Mouse (Mus musculus) myocyte (in vitro differentiated cells): Measurements from ENCODE around the gene Fbxo34. TPM values are rescaled to one million over a fixed set of nuclear protein-coding genes. Genes with fewer than 3 reads are reported as not detected.

ENCODE experiments used
- H3K27me3 ChIP-seq: one replicate; pipeline ENCODE4 v1.6.1; 2011; ENCODE audit not compliant: control insufficient read depth, insufficient read depth, insufficient read length
- H3K36me3 ChIP-seq: one replicate; pipeline ENCODE4 v1.6.1; 2011; ENCODE audit not compliant: control insufficient read depth, insufficient read depth
- H3K4me2 ChIP-seq: one replicate; pipeline ENCODE4 v1.6.1; 2011; ENCODE audit warnings: low read depth, control low read depth
- H3K4me3 ChIP-seq: one replicate; pipeline ENCODE4 v1.5.1; 2011; ENCODE audit warnings: mild to moderate bottlenecking, control low read depth, moderate library complexity
- H3K79me2 ChIP-seq: one replicate; pipeline ENCODE4 v1.6.1; 2011; ENCODE audit not compliant: control insufficient read depth, insufficient read depth
- H3ac ChIP-seq: one replicate; pipeline ENCODE4 v1.6.1; 2011; ENCODE audit not compliant: control insufficient read depth, insufficient read length
- CEBPB ChIP-seq: IDR thresholded peaks from 2 replicates; pipeline ENCODE4 v1.6.1; 2011; ENCODE audit warnings: mild to moderate bottlenecking, moderate library complexity; ENCODE audit not compliant: poor library complexity, insufficient read depth, severe bottlenecking
- E2F4 ChIP-seq: IDR thresholded peaks from one replicate; pipeline ENCODE4 v1.6.1; 2011; ENCODE audit warnings: mild to moderate bottlenecking, control low read depth, moderate library complexity; ENCODE audit not compliant: insufficient read depth
- MAX ChIP-seq: IDR thresholded peaks from one replicate; pipeline ENCODE4 v1.6.1; 2011; ENCODE audit warnings: low read depth, mild to moderate bottlenecking, control low read depth
- MYOD1 ChIP-seq, 3 experiments: IDR thresholded peaks; one replicate each; pipeline ENCODE4 v1.6.1; 2011; ENCODE audit warnings: control low read depth in 2 of 3, low read depth in 2 of 3, mild to moderate bottlenecking in 2 of 3, moderate library complexity in 1 of 3; ENCODE audit not compliant: insufficient read length in 2 of 3, control insufficient read depth in 1 of 3
- MYOG ChIP-seq, 3 experiments: IDR thresholded peaks; one replicate each; pipeline ENCODE4 v1.6.1; 2011; ENCODE audit warnings: control low read depth in 2 of 3, low read depth in 2 of 3, mild to moderate bottlenecking in 2 of 3; ENCODE audit not compliant: insufficient read length in 2 of 3, control insufficient read depth in 1 of 3, insufficient read depth in 1 of 3
- POLR2A ChIP-seq: IDR thresholded peaks from one replicate; pipeline ENCODE4 v1.6.1; 2011; ENCODE audit warnings: low read depth, mild to moderate bottlenecking, control low read depth, moderate library complexity; ENCODE audit not compliant: insufficient read length
- POLR2AphosphoS2 ChIP-seq: IDR thresholded peaks from one replicate; pipeline ENCODE4 v1.6.1; 2011; ENCODE audit warnings: low read depth, control low read depth; ENCODE audit not compliant: insufficient read length
- REST ChIP-seq: IDR thresholded peaks from one replicate; pipeline ENCODE4 v1.6.1; 2011; ENCODE audit warnings: mild to moderate bottlenecking, control low read depth, moderate library complexity; ENCODE audit not compliant: insufficient read depth, insufficient read length
- SRF ChIP-seq: IDR thresholded peaks from one replicate; pipeline ENCODE4 v1.6.1; 2011; ENCODE audit warnings: low read depth; ENCODE audit not compliant: control insufficient read depth, insufficient read length
- TCF12 ChIP-seq: IDR thresholded peaks from one replicate; pipeline ENCODE4 v1.6.1; 2011; ENCODE audit warnings: mild to moderate bottlenecking, control low read depth; ENCODE audit not compliant: poor library complexity, insufficient read depth, severe bottlenecking
- TCF3 ChIP-seq: IDR thresholded peaks from one replicate; pipeline ENCODE4 v1.6.1; 2011; ENCODE audit warnings: low read depth, control low read depth; ENCODE audit not compliant: insufficient read length
- USF1 ChIP-seq: IDR thresholded peaks from one replicate; pipeline ENCODE4 v1.6.1; 2011; ENCODE audit warnings: low read depth, mild to moderate bottlenecking, control low read depth, moderate library complexity
- polyA plus RNA-seq: library from polyadenylated mRNA; unstranded; fragments of >200 nt; fragmentation: generic; extraction: Trizol; gene quantifications from one replicate; pipeline ENCODE4 v1.2.1, GENCODE M21; 2012; ENCODE audit warnings: missing spikeins

The Fbxo34 gene
- polyA plus RNA-seq, 1 experiment, result 10.7 TPM

- Histone ChIP-seq H3K36me3 (no peaks in the 10 kb centered on the region), H3K4me2 (no peak overlapping the region), H3K27me3 (no peaks in the 10 kb centered on the region), H3K4me3 (no peak overlapping the region), H3ac (no peak overlapping the region), H3K79me2 (peaks cover 15% of the 10 kb centered on the region)
- TF ChIP-seq TCF12 (no peak), SRF (no peak), CEBPB (no peak), MYOD1 (IDR thresholded peaks at IDR 0.05; ENCODE audit: control insufficient read depth in 1 of 3, insufficient read length in 2 of 3, low read depth in 2 of 3) (no peak), TCF3 (no peak), E2F4 (no peak), USF1 (no peak), POLR2A (no peak), MYOG (IDR thresholded peaks at IDR 0.05; ENCODE audit: control insufficient read depth in 1 of 3, insufficient read depth in 1 of 3, insufficient read length in 2 of 3, low read depth in 2 of 3) (no peak), MAX (no peak), POLR2AphosphoS2 (no peak), REST (no peak)
Measured at GRCm38 (mm10) chr14:47521609-47522008, 71.4 kb downstream of the Fbxo34 start.

DNA sequence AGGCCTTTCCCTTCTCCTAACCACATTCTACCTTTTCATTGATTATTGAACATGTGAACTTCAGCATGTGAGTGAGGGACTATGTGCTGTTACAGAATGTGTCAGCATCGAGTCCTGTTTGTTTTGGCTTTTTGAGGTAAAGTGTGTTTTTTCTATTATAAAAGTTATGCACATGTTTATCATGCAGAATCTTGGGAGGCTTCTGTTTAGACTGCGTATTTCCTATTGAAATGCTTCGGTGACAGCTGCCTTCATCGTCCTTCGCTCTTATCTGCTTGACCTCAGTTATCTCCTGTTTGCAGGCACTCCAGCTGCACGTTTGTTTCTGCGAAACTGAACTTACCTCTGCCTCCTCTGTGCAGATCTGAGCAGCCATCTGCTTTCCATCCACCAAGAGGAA lies 72.1 kb downstream of the Fbxo34 start:
- Histone ChIP-seq H3K4me3 (no peak overlapping the region), H3K4me2 (no peak overlapping the region), H3ac (no peak overlapping the region), H3K36me3 (peaks cover 4% of the 10 kb centered on the region), H3K79me2 (peaks cover 12% of the 10 kb centered on the region), H3K27me3 (no peaks in the 10 kb centered on the region)
- TF ChIP-seq POLR2A (no peak), REST (no peak), TCF12 (no peak), POLR2AphosphoS2 (no peak), USF1 (no peak), MAX (no peak), E2F4 (no peak), MYOD1 (IDR thresholded peaks at IDR 0.05; ENCODE audit: control insufficient read depth in 1 of 3, insufficient read length in 2 of 3, low read depth in 2 of 3) (no peak), CEBPB (no peak), TCF3 (no peak), MYOG (IDR thresholded peaks at IDR 0.05; ENCODE audit: control insufficient read depth in 1 of 3, insufficient read depth in 1 of 3, insufficient read length in 2 of 3, low read depth in 2 of 3) (no peak), SRF (no peak)

GRCm38 (mm10) chr14:47525374-47525773 lies 75.2 kb downstream of the Fbxo34 start:
- Histone ChIP-seq H3K4me3 (no peak overlapping the region), H3K27me3 (no peaks in the 10 kb centered on the region), H3K36me3 (peaks cover 5% of the 10 kb centered on the region), H3K4me2 (no peak overlapping the region), H3K79me2 (no peaks in the 10 kb centered on the region), H3ac (no peak overlapping the region)
- TF ChIP-seq USF1, result no peak
- no peak for TF ChIP-seq SRF
- no peak for TF ChIP-seq E2F4
- no peak for TF ChIP-seq REST
- TF ChIP-seq MYOG (IDR thresholded peaks at IDR 0.05; ENCODE audit: control insufficient read depth in 1 of 3, insufficient read depth in 1 of 3, insufficient read length in 2 of 3, low read depth in 2 of 3), result no peak
- no peak for TF ChIP-seq CEBPB
- TF ChIP-seq MAX, result no peak
- no peak for TF ChIP-seq TCF3
- no peak for TF ChIP-seq POLR2A

GRCm38 (mm10) chr14:47525861-47526260 lies 75.6 kb downstream of the Fbxo34 start:
- H3K36me3 ChIP-seq, result peaks cover 5% of the 10 kb centered on the region
- no peaks in the 10 kb centered on the region for H3K79me2 ChIP-seq
- H3ac ChIP-seq, result no peak overlapping the region
- TF ChIP-seq POLR2A (no peak), POLR2AphosphoS2 (no peak), TCF3 (no peak), MAX (no peak), MYOG (IDR thresholded peaks at IDR 0.05; ENCODE audit: control insufficient read depth in 1 of 3, insufficient read depth in 1 of 3, insufficient read length in 2 of 3, low read depth in 2 of 3) (no peak), CEBPB (no peak), REST (no peak), MYOD1 (IDR thresholded peaks at IDR 0.05; ENCODE audit: control insufficient read depth in 1 of 3, insufficient read length in 2 of 3, low read depth in 2 of 3) (no peak), SRF (no peak)
- H3K4me2 ChIP-seq, result no peak overlapping the region
- H3K4me3 ChIP-seq, result no peak overlapping the region
- no peaks in the 10 kb centered on the region for H3K27me3 ChIP-seq

DNA sequence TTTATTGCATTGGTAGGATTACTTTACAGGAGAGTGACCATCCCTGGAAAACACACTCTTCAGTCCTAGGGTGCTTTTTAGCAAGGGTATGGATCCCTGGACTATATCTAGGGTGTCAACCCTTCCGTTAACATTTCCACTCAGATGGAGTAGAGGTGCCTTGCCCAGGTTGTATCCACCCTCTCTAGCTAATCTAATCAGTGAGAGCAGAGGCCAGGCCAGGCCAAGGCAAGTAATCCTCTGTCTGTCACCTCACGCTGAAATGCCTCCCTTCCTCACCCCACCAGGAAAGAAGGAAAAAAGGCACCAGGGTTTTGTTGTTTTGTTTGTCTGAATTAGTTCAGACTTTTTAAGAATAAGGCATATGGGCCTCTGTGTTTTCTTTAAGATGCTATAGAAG lies 77.6 kb downstream of the Fbxo34 start:
- peaks cover 5% of the 10 kb centered on the region for H3K36me3 ChIP-seq
- H3K4me3 ChIP-seq, result no peak overlapping the region
- H3K79me2 ChIP-seq, result no peaks in the 10 kb centered on the region
- H3K27me3 ChIP-seq, result no peaks in the 10 kb centered on the region
- no peak overlapping the region for H3ac ChIP-seq
- no peak overlapping the region for H3K4me2 ChIP-seq
- TF ChIP-seq REST (no peak), POLR2AphosphoS2 (no peak), USF1 (no peak), CEBPB (no peak), E2F4 (no peak), MAX (no peak), MYOD1 (IDR thresholded peaks at IDR 0.05; ENCODE audit: control insufficient read depth in 1 of 3, insufficient read length in 2 of 3, low read depth in 2 of 3) (no peak), POLR2A (no peak), MYOG (IDR thresholded peaks at IDR 0.05; ENCODE audit: control insufficient read depth in 1 of 3, insufficient read depth in 1 of 3, insufficient read length in 2 of 3, low read depth in 2 of 3) (no peak), TCF3 (no peak), SRF (no peak), TCF12 (no peak)
